In the genomic region with DNA sequence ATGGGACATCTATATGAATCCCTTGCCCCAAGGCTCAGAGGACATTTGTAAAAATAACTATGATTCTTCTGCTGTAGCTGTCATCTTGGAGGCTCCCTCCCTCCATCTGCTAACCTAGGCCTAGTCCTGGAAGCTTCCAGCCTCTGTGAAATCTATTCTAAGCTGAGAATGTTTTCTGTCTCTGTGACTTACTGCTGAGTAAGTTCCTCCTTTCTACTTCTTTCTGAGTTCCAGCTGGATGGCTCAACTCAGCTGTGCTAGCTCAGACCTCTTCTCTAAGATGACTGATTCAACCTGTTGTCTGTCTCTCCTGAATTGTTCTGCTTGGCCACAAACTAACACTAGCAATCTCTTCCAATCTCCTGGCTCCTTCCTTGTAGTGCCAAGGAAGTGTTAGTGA, we compare ENCODE assay signal across 17 mouse cellular contexts. TPM values are rescaled to one million over a fixed set of nuclear protein-coding genes. Genes with fewer than 3 reads are reported as not detected.
"Had no signal": no experiment of that assay in that cellular context is flagged by ENCODE, and none has a peak within 500 bp of the region (broad histone marks: within the 10 kb centered on the region; RNA-seq: fewer than 3 reads in every experiment).

No protein-coding gene starts in this region.

- H3K36me3 ChIP-seq: kidney, embryonic 15.5 days; limb, embryonic 15.5 days; midbrain, embryonic 10.5 days; neural tube, embryonic 15.5 days had no signal

- ATAC-seq: intestine, embryonic 16.5 days had no signal

- H3K4me2 ChIP-seq: kidney, embryonic 15.5 days; limb, embryonic 15.5 days; neural tube, embryonic 15.5 days had no signal

- H3K9me3 ChIP-seq: kidney, embryonic 15.5 days; limb, embryonic 15.5 days; midbrain, embryonic 10.5 days; neural tube, embryonic 15.5 days had no signal

- H3K27me3 ChIP-seq: kidney, embryonic 15.5 days; limb, embryonic 15.5 days; neural tube, embryonic 15.5 days had no signal

- H3K4me3 ChIP-seq: kidney, embryonic 15.5 days; limb, embryonic 15.5 days; midbrain, embryonic 10.5 days; myocyte; neural tube, embryonic 15.5 days had no signal

- H3K27ac ChIP-seq: kidney, embryonic 15.5 days; limb, embryonic 15.5 days; midbrain, embryonic 10.5 days; neural tube, embryonic 15.5 days had no signal

- H3K9ac ChIP-seq: kidney, embryonic 15.5 days; limb, embryonic 15.5 days; neural tube, embryonic 15.5 days had no signal

- DNase-seq: kidney, adult 2 months; kidney, postnatal 14 days; lung, adult 18-20 months; lung, postnatal 36 days; midbrain, embryonic 14.5 days had no signal

RNA-seq across cellular contexts. Expression of gene Treml4, which starts 14.3 kb away (rescaled TPM):
- total RNA-seq: layer of hippocampus, adult 8-10 months; layer of hippocampus, postnatal 14 days; left cerebral cortex, adult 8-10 months; left cerebral cortex, postnatal 25 days had no signal
- polyA plus RNA-seq: midbrain, embryonic 14.5 days; myocyte; neural tube, embryonic 15.5 days had no signal

RNA-seq across cellular contexts. Expression of gene Treml2, which starts 20.9 kb away (rescaled TPM):
- polyA plus RNA-seq: myocyte had no signal

RNA-seq across cellular contexts. Expression of gene Trem3, which starts 30.8 kb away (rescaled TPM):
- total RNA-seq: layer of hippocampus, adult 8-10 months; layer of hippocampus, postnatal 14 days had no signal
- polyA plus RNA-seq: kidney, embryonic 15.5 days; limb, embryonic 11.5 days; midbrain, embryonic 10.5 days; midbrain, embryonic 14.5 days; neural tube, embryonic 11.5 days; neural tube, embryonic 15.5 days had no signal

RNA-seq across cellular contexts. Expression of gene B430306N03Rik, which starts 37.6 kb away (rescaled TPM):
- total RNA-seq: layer of hippocampus, postnatal 14 days had no signal
- polyA plus RNA-seq: myocyte; neural tube, embryonic 11.5 days had no signal

RNA-seq across cellular contexts. Expression of gene Trem1, which starts 45.8 kb away (rescaled TPM):
- total RNA-seq: layer of hippocampus, adult 8-10 months; layer of hippocampus, postnatal 14 days; left cerebral cortex, postnatal 25 days had no signal
- polyA plus RNA-seq: midbrain, embryonic 10.5 days; midbrain, embryonic 14.5 days; myocyte; neural tube, embryonic 15.5 days had no signal
